Mouse (Mus musculus): ENCODE measurements around the gene Cdnf.

GRCm38 (mm10) chr2:3526288-3526687 is 13.5 kb downstream of the Cdnf start:
- TF ChIP-seq CTCF (IDR thresholded peaks at IDR 0.05; ENCODE audit: extremely low read depth, insufficient read depth, low read length) (no peak), POLR2A (IDR thresholded peaks at IDR 0.05; ENCODE audit: extremely low read depth, insufficient read depth, low read length) (no peak)
